Mouse (Mus musculus): Measurements from ENCODE around the gene Hmgcl. TPM values are rescaled to one million over a fixed set of nuclear protein-coding genes. Genes with fewer than 3 reads are reported as not detected.

The Hmgcl gene
- polyA plus RNA-seq, 1 experiment from 2014 or later, result 89.8 TPM

DNA sequence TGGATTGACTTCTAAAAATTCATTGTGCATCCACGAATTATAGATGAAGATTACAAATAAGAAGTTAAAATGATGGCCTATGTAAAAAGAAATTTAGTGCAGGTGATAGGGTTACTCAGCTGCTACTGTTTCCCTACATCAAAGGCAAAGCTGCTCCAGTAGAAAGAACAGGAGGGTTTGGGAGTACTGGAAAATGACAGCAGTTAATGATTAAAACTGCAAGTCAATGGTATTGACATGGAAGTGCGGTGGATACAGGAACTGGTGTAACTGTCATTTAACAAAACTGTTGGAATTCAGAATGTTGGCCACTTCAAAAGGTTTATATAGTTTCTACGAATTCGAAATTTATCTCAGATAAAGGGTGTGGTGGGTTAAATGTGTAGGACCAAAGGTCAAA is 48.9 kb downstream of the Hmgcl start:
- no peaks in the 10 kb centered on the region for H3K27me3 ChIP-seq
- H3K36me3 ChIP-seq, result no peaks in the 10 kb centered on the region
- H3K27ac ChIP-seq, result no peak overlapping the region
- H3K4me2 ChIP-seq (replicated peaks), result no peak overlapping the region
- no peak overlapping the region for H3K9ac ChIP-seq
- H3K9me3 ChIP-seq, result peaks cover 9% of the 10 kb centered on the region
- WGBS, result 85% methylated on average over 4 of the region's 4 CpGs
- no peak for ATAC-seq (ENCODE audit: low FRiP score, low read depth)
- H3K4me3 ChIP-seq, result no peak overlapping the region
- no peaks in the 10 kb centered on the region for H3K4me1 ChIP-seq

DNA sequence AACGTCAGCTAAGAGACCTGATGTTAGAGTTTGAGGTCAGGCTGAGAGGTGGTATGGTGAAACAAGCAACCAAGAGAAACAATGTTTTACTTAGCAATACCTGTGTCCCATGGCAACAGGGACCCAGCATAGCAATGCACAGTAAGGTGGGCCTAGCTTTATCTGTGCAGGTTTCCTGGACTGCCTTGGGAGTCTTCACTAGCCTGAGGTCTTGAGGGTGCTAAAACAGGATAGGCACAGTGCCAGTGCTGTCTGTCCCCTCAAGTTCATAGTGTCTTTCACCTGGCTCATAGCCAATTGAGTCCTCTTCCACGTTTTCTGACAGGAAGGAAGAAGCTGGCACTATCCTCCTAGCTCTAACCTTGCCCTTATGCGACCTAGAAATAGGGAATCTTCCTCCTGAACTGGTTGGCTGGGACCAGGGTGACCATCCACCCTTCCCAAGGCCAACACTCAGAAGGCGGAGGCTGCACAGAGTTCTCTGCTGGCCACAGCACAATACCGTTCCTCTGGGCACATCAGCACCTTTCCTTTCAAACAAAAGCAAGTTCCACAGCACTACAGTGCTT is 57.9 kb downstream of the Hmgcl start:
- H3K4me2 ChIP-seq (replicated peaks), result no peak overlapping the region
- 93% methylated on average over 5 of the region's 5 CpGs for WGBS
- no peak overlapping the region for H3K9ac ChIP-seq
- H3K27ac ChIP-seq, result no peak overlapping the region
- no peaks in the 10 kb centered on the region for H3K27me3 ChIP-seq
- peaks cover 77% of the 10 kb centered on the region for H3K36me3 ChIP-seq
- no peaks in the 10 kb centered on the region for H3K4me1 ChIP-seq
- H3K9me3 ChIP-seq, result no peaks in the 10 kb centered on the region
- H3K4me3 ChIP-seq, result no peak overlapping the region
- ATAC-seq (ENCODE audit: low FRiP score, low read depth), result no peak

DNA sequence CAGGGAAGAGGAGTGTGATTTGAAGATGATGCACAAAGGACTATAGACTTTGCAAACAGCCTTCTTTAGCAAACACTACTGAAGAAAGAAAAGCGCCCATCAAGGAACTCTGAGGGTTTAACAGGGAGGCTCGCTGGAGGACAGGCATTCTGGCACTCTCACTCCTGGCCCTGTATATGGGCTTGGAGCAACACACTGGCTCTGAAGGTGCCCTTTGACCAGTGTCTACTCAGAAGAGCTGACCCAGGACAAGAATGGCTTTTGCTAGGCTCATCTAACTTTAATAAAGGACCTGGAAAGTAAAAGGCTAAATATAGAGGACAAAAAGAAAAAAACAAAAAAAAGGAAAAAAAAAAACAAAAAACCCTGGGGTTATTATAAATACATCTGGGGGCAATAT is 58.7 kb downstream of the Hmgcl start:
- Histone ChIP-seq H3K4me3 (no peak overlapping the region), H3K36me3 (peaks cover 84% of the 10 kb centered on the region), H3K4me2 (replicated peaks) (no peak overlapping the region), H3K27ac (no peak overlapping the region), H3K9ac (no peak overlapping the region), H3K27me3 (no peaks in the 10 kb centered on the region), H3K4me1 (no peaks in the 10 kb centered on the region), H3K9me3 (no peaks in the 10 kb centered on the region)
- no peak for ATAC-seq (ENCODE audit: low FRiP score, low read depth)
- WGBS, result 95% methylated on average over 2 of the region's 2 CpGs

DNA sequence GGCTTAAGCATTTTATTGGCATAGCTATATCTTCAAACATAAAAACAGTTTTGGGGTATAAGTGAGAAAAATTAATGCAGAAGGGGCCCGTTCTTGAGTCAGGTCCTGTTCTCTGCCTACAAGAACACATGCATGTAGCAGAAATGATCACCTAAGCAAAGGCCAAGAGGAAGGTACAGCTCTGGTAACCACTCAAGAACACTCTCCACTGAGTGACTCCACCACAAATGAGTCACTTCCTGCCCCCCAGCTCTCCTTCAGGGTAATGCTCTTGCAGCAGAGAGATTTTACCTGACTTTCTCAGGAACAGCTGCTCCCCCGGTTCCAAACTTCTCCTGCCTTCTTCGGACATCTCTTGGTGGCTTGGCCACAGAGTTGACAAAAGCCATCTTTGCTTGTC is 60.6 kb downstream of the Hmgcl start:
- H3K4me3 ChIP-seq, result no peak overlapping the region
- H3K4me1 ChIP-seq, result no peaks in the 10 kb centered on the region
- no peak overlapping the region for H3K9ac ChIP-seq
- no peaks in the 10 kb centered on the region for H3K9me3 ChIP-seq
- 94% methylated on average over 3 of the region's 3 CpGs for whole genome bisulfite sequencing
- H3K27ac ChIP-seq, result no peak overlapping the region
- H3K4me2 ChIP-seq (replicated peaks), result no peak overlapping the region
- H3K27me3 ChIP-seq, result no peaks in the 10 kb centered on the region
- ATAC-seq (ENCODE audit: low FRiP score, low read depth), result no peak
- H3K36me3 ChIP-seq, result peaks cover 96% of the 10 kb centered on the region

DNA sequence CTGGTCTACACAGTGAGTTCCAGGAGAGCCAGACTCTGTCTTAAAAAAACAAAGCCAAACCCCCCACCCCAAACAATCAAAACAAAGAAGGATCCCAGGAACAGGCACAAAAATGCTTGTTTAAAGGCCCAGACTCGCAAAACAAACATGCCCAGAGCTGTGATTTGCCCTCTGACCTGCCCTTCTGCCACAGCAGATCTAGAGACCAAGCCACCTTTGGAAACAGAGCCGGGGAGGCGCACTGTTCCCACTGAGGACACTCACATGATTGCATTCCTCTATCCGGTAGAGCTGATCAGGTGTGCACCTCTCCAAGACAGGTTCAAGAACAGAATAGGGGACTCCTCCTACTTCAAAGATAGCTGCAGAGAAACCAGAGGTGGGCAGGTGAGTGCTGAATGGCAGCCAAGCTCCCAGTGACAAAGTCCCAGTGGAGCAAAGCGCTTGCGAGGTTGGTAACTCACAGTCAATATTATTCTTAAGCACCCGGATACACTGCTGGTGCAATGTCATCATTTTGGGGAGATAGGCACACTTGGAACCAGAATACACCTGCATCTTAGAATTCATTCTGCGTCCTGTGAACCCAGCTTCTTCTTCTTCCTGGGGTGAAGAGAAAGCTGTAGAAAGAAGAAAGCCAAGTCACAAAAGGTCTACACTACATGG is 62.7 kb downstream of the Hmgcl start:
- no peak overlapping the region for H3K9ac ChIP-seq
- ATAC-seq (ENCODE audit: low FRiP score, low read depth), result no peak
- H3K9me3 ChIP-seq, result no peaks in the 10 kb centered on the region
- no peak overlapping the region for H3K4me2 ChIP-seq (replicated peaks)
- peaks cover 94% of the 10 kb centered on the region for H3K36me3 ChIP-seq
- H3K4me3 ChIP-seq, result no peak overlapping the region
- no peak overlapping the region for H3K27ac ChIP-seq
- 94% methylated on average over 8 of the region's 8 CpGs for WGBS
- H3K27me3 ChIP-seq, result no peaks in the 10 kb centered on the region
- no peaks in the 10 kb centered on the region for H3K4me1 ChIP-seq

DNA sequence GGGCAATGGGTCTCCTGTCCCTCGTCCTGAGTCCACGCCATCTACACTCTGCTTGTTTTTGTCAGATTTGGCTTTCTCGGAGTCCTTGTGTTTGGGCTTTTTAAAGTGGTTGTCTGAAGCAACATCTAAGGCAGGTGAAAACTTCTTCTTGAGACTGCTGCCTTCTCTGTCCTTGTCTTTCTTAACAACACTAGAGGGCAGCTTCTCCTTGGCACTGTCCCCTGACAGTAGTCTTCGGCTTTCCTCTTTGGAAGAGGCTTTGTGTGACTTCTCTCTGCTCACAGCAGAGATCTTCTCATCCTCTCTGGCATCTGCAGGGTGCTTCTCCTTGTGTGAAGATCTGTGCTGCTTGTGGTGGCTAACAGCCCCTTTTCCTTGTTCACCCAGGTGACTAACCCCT is 64.3 kb downstream of the Hmgcl start:
- Histone ChIP-seq H3K9me3 (no peaks in the 10 kb centered on the region), H3K4me1 (no peaks in the 10 kb centered on the region), H3K27me3 (no peaks in the 10 kb centered on the region), H3K36me3 (peaks cover 80% of the 10 kb centered on the region), H3K9ac (no peak overlapping the region), H3K4me3 (no peak overlapping the region), H3K4me2 (replicated peaks) (no peak overlapping the region), H3K27ac (no peak overlapping the region)
- no peak for ATAC-seq (ENCODE audit: low FRiP score, low read depth)
- WGBS, result 96% methylated on average over 4 of the region's 4 CpGs

Other genes starting within 250 kb of the Hmgcl start
- 0.08 TPM in 1 of 2 replicates, not detected in the other for gene Il22ra1, start 218.3 kb upstream of the Hmgcl start, polyA plus RNA-seq (2015; fragmentation: Nextera tagmentation; extraction: Ambion mirVana)
- 4.8 and 5.4 TPM in 2 replicates for gene Myom3, start 186.7 kb upstream of the Hmgcl start, polyA plus RNA-seq (2015; fragmentation: Nextera tagmentation; extraction: Ambion mirVana)
- 323 and 330 TPM in 2 replicates for gene Srsf10, start 90.7 kb upstream of the Hmgcl start, polyA plus RNA-seq (2015; fragmentation: Nextera tagmentation; extraction: Ambion mirVana)
- 192 and 195 TPM in 2 replicates for gene Pnrc2, start 72.6 kb upstream of the Hmgcl start, polyA plus RNA-seq (2015; fragmentation: Nextera tagmentation; extraction: Ambion mirVana)
- gene Cnr2, start 51.1 kb upstream of the Hmgcl start, polyA plus RNA-seq (2015; fragmentation: Nextera tagmentation; extraction: Ambion mirVana), result 0.32 and 0.51 TPM in 2 replicates
- gene Fuca1, start 25.7 kb upstream of the Hmgcl start, polyA plus RNA-seq (2015; fragmentation: Nextera tagmentation; extraction: Ambion mirVana), result 69.0 and 73.8 TPM in 2 replicates
- gene Gale, start 17.3 kb downstream of the Hmgcl start, polyA plus RNA-seq (2015; fragmentation: Nextera tagmentation; extraction: Ambion mirVana), result 49.1 and 51.9 TPM in 2 replicates
- gene Lypla2, start 26.2 kb downstream of the Hmgcl start, polyA plus RNA-seq (2015; fragmentation: Nextera tagmentation; extraction: Ambion mirVana), result 121 and 124 TPM in 2 replicates
- gene Pithd1, start 40.8 kb downstream of the Hmgcl start, polyA plus RNA-seq (2015; fragmentation: Nextera tagmentation; extraction: Ambion mirVana), result 57.0 and 58.7 TPM in 2 replicates
- gene Eloa, start 75.3 kb downstream of the Hmgcl start, polyA plus RNA-seq (2015; fragmentation: Nextera tagmentation; extraction: Ambion mirVana), result 41.1 and 45.1 TPM in 2 replicates
- 481 and 500 TPM in 2 replicates for gene Rpl11, start 107.0 kb downstream of the Hmgcl start, polyA plus RNA-seq (2015; fragmentation: Nextera tagmentation; extraction: Ambion mirVana)
- gene Id3, start 197.0 kb downstream of the Hmgcl start, polyA plus RNA-seq (2015; fragmentation: Nextera tagmentation; extraction: Ambion mirVana), result 736 and 770 TPM in 2 replicates
- 7.9 and 8.7 TPM in 2 replicates for gene E2f2, start 225.9 kb downstream of the Hmgcl start, polyA plus RNA-seq (2015; fragmentation: Nextera tagmentation; extraction: Ambion mirVana)

Data from limb, embryonic 13.5 days (tissue).